ENCODE assay signal across 10 mouse cellular contexts in genomic region chr12:93006844-93007365, GRCm38 (mm10).
DNase-seq lines count a peak whose midpoint lies in the region.
"Had no signal": no experiment of that assay in that cellular context is flagged by ENCODE, and none has a peak within 500 bp of the region (broad histone marks: within the 10 kb centered on the region; RNA-seq: fewer than 3 reads in every experiment).

No protein-coding gene starts in this region.

- DNase-seq in cerebellum, postnatal 10 days = peak; percentile 25 to 28
- no peak for DNase-seq in cerebellum, adult 11-12 months
- peak; percentile 3 to 17 for DNase-seq in layer of hippocampus, postnatal 10 days (ENCODE audit: low spot score in 2 of 2)
- DNase-seq in layer of hippocampus, adult 8-10 months (ENCODE audit: low spot score in 2 of 2) = no peak
- DNase-seq in embryo, embryonic 9.5 days (ENCODE audit: extremely low spot score) = peak; percentile 18
- DNase-seq in retina, postnatal 1 day = peak; percentile 23
- DNase-seq in urinary bladder, postnatal 36 days (ENCODE audit: low spot score in 2 of 2) = no peak
- DNase-seq in gastrocnemius, adult 18-20 months (ENCODE audit: low spot score) = no peak
- DNase-seq: liver, embryonic 13.5 days; lung, postnatal 4 days had no signal

Comparison
In these comparisons a context has a peak if more than half of its experiments do, and no peak if none do; other contexts are left out.
1. DNase-seq: peak in cerebellum, postnatal 10 days (2 of 2), layer of hippocampus, postnatal 10 days (2 of 2), embryo, embryonic 9.5 days (single experiment) and retina, postnatal 1 day (single experiment); none in cerebellum, adult 11-12 months (single experiment), layer of hippocampus, adult 8-10 months (0 of 2), urinary bladder, postnatal 36 days (0 of 2) and gastrocnemius, adult 18-20 months (single experiment).